Mouse (Mus musculus) heart, postnatal 25 days (tissue): Measurements from ENCODE around the gene Zfp750. TPM values are rescaled to one million over a fixed set of nuclear protein-coding genes. Genes with fewer than 3 reads are reported as not detected.

Experiments
- DNase-seq: peaks from one replicate; pipeline ENCODE4 v3.0.0; 2022; ENCODE audit warnings: low spot score
- intact Hi-C: fragments of 180-260 bp; cut with DNase I; formaldehyde crosslinking; loops from one replicate; pipeline ENCODE4 v1.15.1; 2025
- total RNA-seq, 2 experiments: library from RNA; stranded (reverse); gene quantifications; 2 replicates each; pipeline ENCODE4 v1.2.3; 2021

Zfp750 gene
- under 1 TPM in 1 of 2 experiments, not detected in 1; 0.08 TPM for total RNA-seq

GRCm38 (mm10) chr11:121519131-121519530 lies at the start of gene Zfp750:
Gene Zfp750, minus strand, starts transcription at chr11:121519333.
- no peak for DNase-seq
- intact Hi-C loops = no loop called here

- DNase-seq = no peak
- intact Hi-C loops = no loop called here
Observed at GRCm38 (mm10) chr11:121564265-121564664, 45.1 kb upstream of the Zfp750 start.

- intact Hi-C loops = no loop called here
- DNase-seq = no peak
Observed at GRCm38 (mm10) chr11:121563312-121563711, 44.2 kb upstream of the Zfp750 start.

GRCm38 (mm10) chr11:121560294-121560663 lies 41.1 kb upstream of the Zfp750 start:
- DNase-seq = no peak
- intact Hi-C loops = no loop called here

DNA sequence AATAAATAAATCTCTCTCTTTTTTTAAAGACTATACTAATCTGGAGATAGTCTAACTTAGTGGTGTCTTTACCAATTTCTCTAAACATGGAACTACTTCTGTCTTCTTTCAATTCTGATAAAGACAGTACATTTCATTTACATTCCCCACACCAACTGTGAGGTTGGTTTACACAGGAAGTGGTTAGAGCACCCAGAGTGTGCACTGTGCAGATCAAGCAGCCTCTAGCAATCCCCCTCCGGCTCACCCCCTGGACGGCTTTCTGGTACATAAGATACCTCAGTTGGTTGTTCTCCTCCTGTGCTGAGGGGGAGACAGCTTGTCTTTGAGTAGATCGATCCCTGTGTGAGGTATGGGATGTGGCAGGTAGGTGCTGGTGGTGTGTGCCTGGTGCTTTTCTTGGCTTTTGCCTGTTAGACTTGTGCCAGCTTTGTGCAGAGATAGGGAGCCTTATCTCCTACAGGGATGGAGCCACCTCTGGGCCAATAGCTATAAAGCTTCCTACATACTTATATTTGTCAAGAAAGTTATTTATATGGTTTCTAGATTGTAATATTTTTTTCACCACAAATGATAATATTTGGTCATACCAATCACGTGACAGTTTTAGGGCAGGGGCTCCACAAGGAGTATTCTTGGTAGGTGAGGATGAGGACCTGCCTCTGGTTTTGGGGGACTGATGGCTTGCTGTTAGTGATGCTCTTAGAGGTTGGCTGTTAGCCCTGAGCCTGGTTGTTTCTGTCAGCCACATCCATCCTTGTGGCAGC lies 40.6 kb upstream of the Zfp750 start:
- DNase-seq = no peak
- intact Hi-C loops = no loop called here

GRCm38 (mm10) chr11:121558522-121558921 lies 39.4 kb upstream of the Zfp750 start:
- intact Hi-C loops = no loop called here
- DNase-seq = no peak

DNA sequence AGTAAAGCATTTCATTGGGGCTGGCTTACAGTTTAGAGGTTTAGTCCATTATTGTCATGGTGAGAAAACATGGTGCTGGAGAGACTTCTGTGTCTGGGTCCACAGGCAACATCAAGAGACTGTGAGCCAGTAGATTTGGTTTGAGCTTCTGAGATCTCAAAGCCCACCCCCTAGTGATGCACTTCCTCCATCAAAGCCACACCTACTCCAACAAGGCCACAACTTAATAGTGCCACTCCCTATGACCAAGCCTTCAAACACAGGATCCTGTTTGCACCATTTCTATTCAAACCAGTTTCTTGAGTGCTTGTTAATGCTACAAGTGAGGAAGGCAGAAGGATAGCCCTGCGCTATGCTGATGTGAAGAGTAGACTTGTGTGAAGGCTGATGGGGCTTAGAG lies 38.8 kb upstream of the Zfp750 start:
- no peak for DNase-seq
- intact Hi-C loops = no loop called here

GRCm38 (mm10) chr11:121556727-121557126 lies 37.6 kb upstream of the Zfp750 start:
- intact Hi-C loops = no loop called here
- no peak for DNase-seq

GRCm38 (mm10) chr11:121553458-121553857 lies 34.3 kb upstream of the Zfp750 start:
- intact Hi-C loops = no loop called here
- no peak for DNase-seq

DNA sequence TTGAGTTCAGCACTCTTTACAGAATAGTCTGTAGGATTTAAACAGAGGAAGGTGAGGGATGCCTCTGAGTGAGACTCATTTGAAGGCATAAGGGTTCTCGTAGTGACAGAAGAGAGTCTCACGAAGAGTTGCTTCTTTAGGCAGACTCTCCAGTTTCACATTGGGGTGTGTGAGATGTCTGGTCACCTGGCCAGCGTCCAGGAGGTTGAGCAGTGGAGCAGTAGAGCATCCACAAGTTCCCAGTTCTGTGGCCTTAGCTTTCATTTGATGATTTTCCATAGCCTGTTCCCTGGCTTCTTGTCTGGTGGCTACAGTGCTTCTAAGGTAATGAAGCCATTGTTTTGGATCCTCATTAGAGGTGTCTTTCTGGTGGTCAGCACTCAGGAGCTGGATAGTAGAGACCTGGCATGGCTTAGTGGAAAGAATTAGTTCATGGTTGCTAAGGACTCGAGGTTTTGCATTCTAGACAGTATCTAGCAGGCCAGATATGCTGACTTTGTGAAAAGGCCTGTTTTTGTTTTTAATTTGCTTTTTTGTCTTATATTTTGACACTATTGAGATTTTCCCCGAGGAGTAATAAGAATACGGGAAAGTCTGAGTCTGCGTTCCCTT lies 33.8 kb upstream of the Zfp750 start:
- no peak for DNase-seq
- intact Hi-C loops = no loop called here

- DNase-seq = no peak
- intact Hi-C loops = no loop called here
Observed at GRCm38 (mm10) chr11:121552167-121552566, 33.0 kb upstream of the Zfp750 start.

DNA sequence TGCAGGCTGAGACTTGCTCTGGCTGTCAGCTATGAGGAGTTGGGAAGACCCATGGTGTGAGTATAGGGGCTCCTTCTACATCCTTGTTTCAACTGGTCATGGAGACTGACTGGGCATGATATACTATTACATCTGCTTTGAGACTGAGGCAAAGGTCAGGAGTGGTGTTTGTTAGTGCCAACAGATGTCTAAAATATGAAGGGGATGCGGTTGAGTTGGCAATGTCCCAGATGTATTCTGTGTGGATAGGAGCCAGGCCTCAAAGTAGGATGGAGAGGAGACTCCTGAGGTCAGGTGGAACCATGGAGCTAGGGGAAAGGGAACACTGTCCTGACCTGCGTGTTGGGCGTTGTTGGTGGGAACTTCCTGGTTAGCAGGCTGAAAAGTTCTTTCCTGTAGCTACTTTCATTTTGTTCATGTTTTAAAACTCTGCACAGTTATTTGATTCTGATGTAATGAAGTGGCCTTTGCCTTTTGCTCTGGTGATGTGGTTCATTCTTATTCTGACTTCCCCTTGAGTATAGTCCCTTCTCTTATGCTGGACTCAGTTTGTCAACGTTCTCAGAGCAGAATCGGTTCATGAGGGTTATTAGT lies 32.2 kb upstream of the Zfp750 start:
- intact Hi-C loops = no loop called here
- no peak for DNase-seq

GRCm38 (mm10) chr11:121549843-121550647 lies 30.9 kb upstream of the Zfp750 start:
- intact Hi-C loops = no loop called here
- no peak for DNase-seq

DNA sequence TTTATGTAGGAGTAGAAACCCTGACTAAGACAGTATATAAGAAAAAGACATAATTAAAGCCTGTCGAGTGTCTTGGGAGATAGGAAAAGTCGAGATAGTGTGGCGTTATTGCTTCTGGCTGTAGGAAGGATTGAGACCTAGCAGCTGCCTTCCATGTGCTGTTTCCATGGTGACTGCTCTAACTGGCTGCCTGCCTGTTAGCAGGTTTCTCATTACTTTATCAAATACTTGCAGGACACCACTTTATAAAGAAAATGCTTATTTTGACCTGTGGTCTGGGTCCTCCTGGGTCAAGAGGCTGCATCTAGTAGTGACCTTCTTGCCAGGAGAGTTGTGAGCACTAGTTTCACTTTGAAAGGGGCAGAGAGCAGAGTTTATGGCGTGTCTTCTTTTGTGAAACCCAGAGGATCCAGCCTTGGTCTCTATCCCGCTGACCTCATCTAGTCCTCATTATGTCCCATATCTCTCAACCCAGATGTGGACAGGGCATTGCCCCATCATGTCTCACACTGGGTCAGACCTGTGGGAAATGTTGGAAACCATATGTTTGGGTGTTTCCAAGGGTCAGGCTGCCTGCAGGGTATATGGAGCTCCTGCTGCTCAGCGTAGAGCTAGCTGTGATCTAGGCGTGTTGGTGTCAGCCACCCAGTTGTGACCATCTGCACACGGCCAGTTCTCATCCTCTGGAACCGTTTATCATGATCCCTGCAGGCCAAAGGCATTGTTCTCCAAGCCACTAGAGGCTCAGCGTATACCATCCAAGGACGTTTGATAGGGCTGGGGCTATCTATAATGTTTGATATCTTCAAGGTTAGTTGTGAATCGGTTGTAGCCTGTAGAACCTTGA lies 30.1 kb upstream of the Zfp750 start:
- no peak for DNase-seq
- intact Hi-C loops = no loop called here

GRCm38 (mm10) chr11:121547925-121548324 lies 28.8 kb upstream of the Zfp750 start:
- intact Hi-C loops = no loop called here
- DNase-seq = no peak

GRCm38 (mm10) chr11:121547234-121547633 lies 28.1 kb upstream of the Zfp750 start:
- DNase-seq = no peak
- intact Hi-C loops = no loop called here

DNA sequence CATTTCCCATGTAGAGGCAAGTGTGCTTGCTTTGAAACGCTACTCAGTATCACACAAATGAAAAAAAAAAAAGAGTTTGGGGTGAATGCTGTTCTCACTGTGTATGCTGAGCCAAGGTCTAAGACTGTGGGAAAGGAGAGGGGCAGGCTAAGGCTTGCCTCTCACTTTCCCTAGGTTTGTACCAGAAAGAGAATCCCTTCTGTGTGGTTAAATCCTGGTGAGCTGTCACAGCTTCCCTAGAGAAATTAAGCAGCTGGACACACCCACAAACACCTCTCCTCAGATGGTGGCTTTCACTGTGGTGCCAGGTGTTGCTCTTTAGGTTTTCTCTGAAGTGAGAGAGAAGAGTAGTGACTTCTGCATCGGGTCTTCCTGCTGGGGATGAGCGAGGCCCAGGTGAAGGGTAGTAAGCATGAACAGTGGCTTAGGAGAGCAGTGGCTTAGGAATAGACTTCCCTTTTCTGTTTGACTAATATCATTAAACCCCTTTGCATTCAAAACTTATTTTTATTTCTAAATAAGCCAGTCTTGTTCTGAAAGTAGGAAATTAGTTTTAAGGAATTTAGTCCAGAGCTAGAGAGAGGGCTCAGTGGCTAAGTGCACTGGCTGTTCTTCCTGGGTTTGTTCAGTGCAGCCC lies 26.4 kb upstream of the Zfp750 start:
- intact Hi-C loops = no loop called here
- no peak for DNase-seq

DNA sequence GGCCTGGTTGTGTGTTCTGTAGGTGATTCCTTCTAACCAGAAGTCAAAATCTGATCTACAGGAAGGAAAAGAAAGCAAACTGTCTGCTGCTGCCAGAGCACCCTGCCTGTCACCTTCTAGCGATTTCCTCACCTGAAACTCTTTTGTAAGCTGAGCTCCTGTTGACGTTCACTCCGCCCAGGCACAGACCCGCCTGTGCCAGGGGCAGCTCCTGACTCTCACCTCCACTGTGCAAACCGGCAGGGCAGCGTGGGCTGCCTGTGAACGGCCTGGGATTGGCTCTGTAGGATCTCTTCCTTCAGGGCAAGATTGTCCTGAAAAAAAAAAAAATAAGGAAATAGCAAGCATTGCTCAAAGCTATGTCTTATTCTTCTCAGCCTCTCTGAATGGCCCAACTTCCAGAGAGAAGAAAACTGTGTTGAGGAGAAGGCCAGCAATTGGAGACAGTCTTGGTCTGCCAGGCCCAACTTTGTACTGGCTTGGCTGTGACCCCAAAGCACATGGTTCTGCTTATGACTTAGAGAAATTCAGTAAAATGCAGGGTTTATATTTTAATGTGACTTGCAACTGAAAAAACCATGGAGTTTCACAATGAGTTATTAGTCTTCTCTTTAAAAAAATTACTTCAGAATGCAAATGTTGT lies 25.7 kb upstream of the Zfp750 start:
- DNase-seq = no peak
- intact Hi-C loops = no loop called here

DNA sequence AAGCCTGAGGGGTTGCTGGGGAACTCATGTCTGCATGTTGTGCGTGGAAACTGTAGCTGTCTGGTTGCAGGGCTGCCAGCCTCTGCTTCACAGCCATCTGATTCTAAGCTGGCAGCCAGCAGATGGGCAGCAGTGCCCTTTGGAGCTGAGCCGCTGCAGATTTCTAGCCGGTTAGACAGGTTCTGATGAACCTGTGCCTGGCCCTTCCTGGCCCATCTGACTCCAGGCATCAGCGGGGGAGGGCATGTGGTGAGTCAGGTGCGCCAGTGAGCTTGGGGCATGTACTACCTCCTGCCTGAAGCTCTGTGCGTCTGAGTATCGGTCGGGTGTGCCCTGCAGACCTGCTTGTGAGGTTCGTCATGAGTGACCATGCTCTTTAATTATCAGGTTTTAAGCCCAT lies 24.8 kb upstream of the Zfp750 start:
- DNase-seq = no peak
- intact Hi-C loops = no loop called here
